Mouse (Mus musculus): Measurements from ENCODE around the gene Aplp1. TPM values are rescaled to one million over a fixed set of nuclear protein-coding genes. Genes with fewer than 3 reads are reported as not detected.
A peak's percentile ranks its signal among the peaks of the same experiment; 100 is the strongest.

Aplp1 gene
- polyA plus RNA-seq, 1 experiment from 2014 or later = 7.5 TPM

DNA sequence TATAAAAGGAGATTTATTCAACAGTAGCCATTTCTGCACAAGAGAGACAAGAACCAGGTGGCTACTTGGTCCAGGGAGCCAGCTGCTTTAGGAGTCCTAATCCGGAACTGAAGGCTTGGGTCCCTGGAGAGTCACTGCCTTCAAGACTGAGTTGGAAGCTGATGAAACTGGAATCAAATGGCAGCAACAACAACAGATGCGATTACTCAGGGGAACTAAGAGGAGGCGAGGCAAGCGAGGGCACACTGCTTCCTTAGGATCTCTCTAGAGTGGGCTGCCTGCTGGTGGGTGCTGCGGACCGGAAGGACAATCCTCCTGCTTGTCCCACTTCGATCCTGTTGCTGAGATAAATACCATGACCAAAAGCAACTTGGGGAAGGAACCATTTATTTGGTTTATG lies 45.7 kb downstream of the Aplp1 start:
- H3K4me1 ChIP-seq = no peaks in the 10 kb centered on the region
- no peak for ATAC-seq
- WGBS (ENCODE audit: insufficient replicate concordance) = 58% methylated on average over 7 of the region's 7 CpGs

DNA sequence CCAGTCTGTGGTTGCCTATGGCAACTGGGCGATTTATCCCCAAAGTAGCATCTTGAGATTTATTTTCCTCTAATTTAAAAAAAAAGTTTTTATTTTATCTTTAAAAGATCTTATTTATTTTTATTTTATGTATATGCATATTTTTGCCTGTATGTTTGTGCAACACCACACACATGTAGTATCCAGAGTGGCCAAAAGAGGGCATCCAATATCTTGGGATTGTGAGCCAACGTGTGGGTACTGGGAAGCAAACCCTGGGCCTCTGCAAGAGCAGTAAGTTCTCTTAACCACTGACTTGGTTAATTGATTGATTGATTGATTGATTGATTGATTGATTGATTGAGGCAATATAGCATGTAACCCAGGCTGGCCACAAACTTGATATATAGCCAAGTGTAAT lies 50.5 kb downstream of the Aplp1 start:
- WGBS (ENCODE audit: insufficient replicate concordance) = 38% methylated on average over 2 of the region's 2 CpGs
- ATAC-seq = no peak
- H3K9ac ChIP-seq = no peak overlapping the region
- H3K4me2 ChIP-seq = no peak overlapping the region
- no peak overlapping the region for H3K4me3 ChIP-seq
- H3K9me3 ChIP-seq (replicated peaks) = no peaks in the 10 kb centered on the region
- H3K36me3 ChIP-seq = no peaks in the 10 kb centered on the region
- H3K27ac ChIP-seq = no peak overlapping the region
- H3K4me1 ChIP-seq = no peaks in the 10 kb centered on the region
- H3K27me3 ChIP-seq (replicated peaks) = no peaks in the 10 kb centered on the region

More for the DNA sequence above, 45.7 kb downstream of the Aplp1 start:
- Histone ChIP-seq H3K27me3 (replicated peaks) (no peaks in the 10 kb centered on the region), H3K27ac (no peak overlapping the region), H3K9me3 (replicated peaks) (no peaks in the 10 kb centered on the region), H3K36me3 (no peaks in the 10 kb centered on the region), H3K4me2 (no peak overlapping the region), H3K9ac (no peak overlapping the region), H3K4me3 (no peak overlapping the region)

DNA sequence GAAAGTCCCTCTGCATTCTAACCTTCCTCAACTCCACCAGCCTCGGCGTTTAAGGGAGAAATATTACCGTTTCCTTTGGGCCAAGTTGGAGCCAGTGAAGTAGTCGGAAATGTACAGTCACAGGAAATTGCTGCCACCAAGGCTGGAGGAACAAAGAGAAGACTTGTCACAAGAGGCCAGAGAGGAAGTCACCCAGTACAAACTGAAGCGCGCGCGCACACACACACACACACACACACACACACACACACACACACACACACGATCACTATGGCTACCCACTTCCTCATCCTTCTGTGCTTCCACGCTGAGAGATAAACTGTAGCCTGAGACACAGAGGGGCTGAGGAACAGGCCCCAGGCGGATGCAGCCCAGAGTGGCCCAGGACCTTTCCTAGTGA lies 51.0 kb downstream of the Aplp1 start:
- H3K36me3 ChIP-seq = no peaks in the 10 kb centered on the region
- H3K9ac ChIP-seq = no peak overlapping the region
- ATAC-seq = peak; percentile 58
- no peaks in the 10 kb centered on the region for H3K27me3 ChIP-seq (replicated peaks)
- 16% methylated on average over 10 of the region's 11 CpGs for WGBS (ENCODE audit: insufficient replicate concordance)
- 0 out of 2 replicates have a peak overlapping the region, but pooled peaks have one; percentile 2 for H3K4me2 ChIP-seq
- no peak overlapping the region for H3K4me3 ChIP-seq
- no peaks in the 10 kb centered on the region for H3K9me3 ChIP-seq (replicated peaks)
- H3K27ac ChIP-seq = peak overlapping the region; percentile 63
- no peaks in the 10 kb centered on the region for H3K4me1 ChIP-seq

DNA sequence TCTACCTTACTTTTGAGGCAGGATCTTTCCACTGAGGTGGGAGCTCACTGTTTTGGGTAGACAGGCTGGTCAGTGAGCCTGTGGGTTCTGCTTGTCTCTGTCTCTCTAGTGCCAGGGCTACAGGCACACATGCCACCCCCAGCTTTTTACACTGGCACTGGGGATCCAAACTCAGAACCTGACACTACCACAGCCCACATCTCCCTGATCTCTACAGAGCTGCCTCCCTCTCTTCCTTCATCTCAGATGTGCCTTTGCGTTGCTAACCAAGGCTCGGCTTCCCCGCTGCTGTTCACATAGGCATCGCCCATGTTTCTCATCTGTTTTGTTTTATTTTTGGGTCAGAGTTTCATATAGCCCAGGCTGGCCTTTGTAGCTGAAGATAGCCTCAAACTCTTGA lies 51.7 kb downstream of the Aplp1 start:
- H3K4me1 ChIP-seq = no peaks in the 10 kb centered on the region
- H3K9me3 ChIP-seq (replicated peaks) = no peaks in the 10 kb centered on the region
- whole genome bisulfite sequencing (ENCODE audit: insufficient replicate concordance) = 77% methylated on average over 4 of the region's 4 CpGs
- no peak overlapping the region for H3K4me3 ChIP-seq
- no peak for ATAC-seq
- H3K36me3 ChIP-seq = no peaks in the 10 kb centered on the region
- peak overlapping the region; percentile 63 for H3K27ac ChIP-seq
- no peaks in the 10 kb centered on the region for H3K27me3 ChIP-seq (replicated peaks)
- no peak overlapping the region for H3K9ac ChIP-seq
- H3K4me2 ChIP-seq = no peak overlapping the region

DNA sequence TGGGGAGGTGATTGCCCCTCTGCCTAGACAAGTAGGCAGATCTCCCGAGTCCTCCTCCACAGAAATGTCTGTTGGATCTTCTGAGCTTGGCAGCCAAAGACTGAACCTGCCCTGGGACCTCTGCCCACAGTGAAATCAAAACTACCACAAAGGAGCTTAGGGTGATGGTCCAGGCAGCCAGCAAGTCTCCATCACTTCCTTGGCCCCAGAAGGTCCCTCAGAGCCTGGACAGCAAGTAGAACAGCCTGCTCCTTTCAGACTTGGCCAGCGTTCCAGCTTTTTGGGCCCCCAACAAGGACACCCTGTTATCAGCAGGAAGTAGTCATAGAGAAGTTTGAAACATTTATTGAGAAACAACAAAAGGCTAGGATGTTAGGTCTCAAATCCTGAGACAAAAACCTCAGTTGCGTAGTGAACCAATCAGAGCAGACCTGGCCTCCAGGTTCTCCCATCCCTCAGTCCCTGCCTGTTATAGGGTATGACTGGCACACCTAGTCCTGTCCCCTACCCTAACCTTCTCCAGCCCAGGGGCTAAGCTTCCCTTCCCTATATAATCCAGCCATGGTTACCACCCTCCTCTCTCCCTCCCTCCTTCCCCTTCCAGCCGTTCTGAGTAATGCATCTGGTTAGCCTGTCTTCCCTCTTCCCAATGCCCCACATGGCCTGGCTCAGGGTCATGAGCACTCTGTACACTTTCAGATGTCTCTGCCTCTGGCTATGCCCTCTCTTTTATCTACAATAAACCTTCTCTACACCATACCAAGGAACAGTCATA lies 52.4 kb downstream of the Aplp1 start:
- Histone ChIP-seq H3K4me3 (no peak overlapping the region), H3K4me1 (no peaks in the 10 kb centered on the region), H3K9ac (no peak overlapping the region), H3K4me2 (no peak overlapping the region), H3K27ac (peak overlapping the region; percentile 63; the same call in 1 of the 2 replicates), H3K36me3 (no peaks in the 10 kb centered on the region), H3K27me3 (replicated peaks) (no peaks in the 10 kb centered on the region), H3K9me3 (replicated peaks) (no peaks in the 10 kb centered on the region)
- no peak for ATAC-seq
- 58% methylated on average over 4 of the region's 4 CpGs for WGBS (ENCODE audit: insufficient replicate concordance)

Other genes with a start within 250 kb of the Aplp1 start
- 42.6 and 49.2 TPM in 2 replicates for gene Capns1, start 246.7 kb downstream of the Aplp1 start, polyA plus RNA-seq (2016; fragmentation: Nextera tagmentation; extraction: Ambion mirVana)
- 73.4 and 79.5 TPM in 2 replicates for gene Polr2i, start 213.6 kb downstream of the Aplp1 start, polyA plus RNA-seq (2016; fragmentation: Nextera tagmentation; extraction: Ambion mirVana)
- 75.0 and 77.3 TPM in 2 replicates for gene Tbcb, start 213.3 kb downstream of the Aplp1 start, polyA plus RNA-seq (2016; fragmentation: Nextera tagmentation; extraction: Ambion mirVana)
- not detected in 2 replicates for gene Ovol3, start 209.8 kb downstream of the Aplp1 start, polyA plus RNA-seq (2016; fragmentation: Nextera tagmentation; extraction: Ambion mirVana)
- 0.28 TPM in 1 of 2 replicates, not detected in the other for gene Thap8, start 165.4 kb downstream of the Aplp1 start, polyA plus RNA-seq (2016; fragmentation: Nextera tagmentation; extraction: Ambion mirVana)
- gene Wdr62, start 165.1 kb downstream of the Aplp1 start, polyA plus RNA-seq (2016; fragmentation: Nextera tagmentation; extraction: Ambion mirVana) = 11.5 and 11.9 TPM in 2 replicates
- gene Clip3, start 153.8 kb downstream of the Aplp1 start, polyA plus RNA-seq (2016; fragmentation: Nextera tagmentation; extraction: Ambion mirVana) = 3.2 and 4.8 TPM in 2 replicates
- gene Alkbh6, start 136.8 kb downstream of the Aplp1 start, polyA plus RNA-seq (2016; fragmentation: Nextera tagmentation; extraction: Ambion mirVana) = 24.2 and 24.5 TPM in 2 replicates
- 11.7 and 12.1 TPM in 2 replicates for gene Syne4, start 130.7 kb downstream of the Aplp1 start, polyA plus RNA-seq (2016; fragmentation: Nextera tagmentation; extraction: Ambion mirVana)
- 2.3 and 2.9 TPM in 2 replicates for gene E130208F15Rik, start 123.8 kb downstream of the Aplp1 start, polyA plus RNA-seq (2016; fragmentation: Nextera tagmentation; extraction: Ambion mirVana)
- 8.1 and 8.2 TPM in 2 replicates for gene Sdhaf1, start 121.6 kb downstream of the Aplp1 start, polyA plus RNA-seq (2016; fragmentation: Nextera tagmentation; extraction: Ambion mirVana)
- 1.9 and 2.1 TPM in 2 replicates for gene Lrfn3, start 82.8 kb downstream of the Aplp1 start, polyA plus RNA-seq (2016; fragmentation: Nextera tagmentation; extraction: Ambion mirVana)
- gene Tyrobp, start 31.8 kb downstream of the Aplp1 start, polyA plus RNA-seq (2016; fragmentation: Nextera tagmentation; extraction: Ambion mirVana) = 51.1 and 52.7 TPM in 2 replicates
- gene Hcst, start 25.7 kb downstream of the Aplp1 start, polyA plus RNA-seq (2016; fragmentation: Nextera tagmentation; extraction: Ambion mirVana) = 3.0 and 4.1 TPM in 2 replicates
- 1.5 and 2.1 TPM in 2 replicates for gene Nfkbid, start 23.8 kb downstream of the Aplp1 start, polyA plus RNA-seq (2016; fragmentation: Nextera tagmentation; extraction: Ambion mirVana)
- gene Kirrel2, start 12.2 kb upstream of the Aplp1 start, polyA plus RNA-seq (2016; fragmentation: Nextera tagmentation; extraction: Ambion mirVana) = 0.05 and 0.17 TPM in 2 replicates
- gene Nphs1, start 12.8 kb upstream of the Aplp1 start, polyA plus RNA-seq (2016; fragmentation: Nextera tagmentation; extraction: Ambion mirVana) = 0.14 and 0.18 TPM in 2 replicates
- gene Prodh2, start 48.1 kb upstream of the Aplp1 start, polyA plus RNA-seq (2016; fragmentation: Nextera tagmentation; extraction: Ambion mirVana) = 21.1 and 22.3 TPM in 2 replicates
- 4.0 and 4.8 TPM in 2 replicates for gene Arhgap33, start 89.5 kb upstream of the Aplp1 start, polyA plus RNA-seq (2016; fragmentation: Nextera tagmentation; extraction: Ambion mirVana)
- 5.0 and 5.4 TPM in 2 replicates for gene Hspb6, start 106.6 kb upstream of the Aplp1 start, polyA plus RNA-seq (2016; fragmentation: Nextera tagmentation; extraction: Ambion mirVana)
- 5.3 and 5.6 TPM in 2 replicates for gene Proser3, start 106.8 kb upstream of the Aplp1 start, polyA plus RNA-seq (2016; fragmentation: Nextera tagmentation; extraction: Ambion mirVana)
- gene Lin37, start 114.3 kb upstream of the Aplp1 start, polyA plus RNA-seq (2016; fragmentation: Nextera tagmentation; extraction: Ambion mirVana) = 30.3 and 31.4 TPM in 2 replicates
- 51.9 and 55.1 TPM in 2 replicates for gene U2af1l4, start 117.8 kb upstream of the Aplp1 start, polyA plus RNA-seq (2016; fragmentation: Nextera tagmentation; extraction: Ambion mirVana)
- gene Gm49396, start 117.8 kb upstream of the Aplp1 start, polyA plus RNA-seq (2016; fragmentation: Nextera tagmentation; extraction: Ambion mirVana) = 5.8 and 6.7 TPM in 2 replicates
- 83.3 and 87.9 TPM in 2 replicates for gene Psenen, start 118.1 kb upstream of the Aplp1 start, polyA plus RNA-seq (2016; fragmentation: Nextera tagmentation; extraction: Ambion mirVana)
- gene Igflr1, start 119.9 kb upstream of the Aplp1 start, polyA plus RNA-seq (2016; fragmentation: Nextera tagmentation; extraction: Ambion mirVana) = 3.0 and 3.9 TPM in 2 replicates
- 4.5 and 4.9 TPM in 2 replicates for gene Kmt2b, start 143.2 kb upstream of the Aplp1 start, polyA plus RNA-seq (2016; fragmentation: Nextera tagmentation; extraction: Ambion mirVana)
- gene Zbtb32, start 153.4 kb upstream of the Aplp1 start, polyA plus RNA-seq (2016; fragmentation: Nextera tagmentation; extraction: Ambion mirVana) = 0.17 and 0.20 TPM in 2 replicates
- 0.25 and 0.33 TPM in 2 replicates for gene Upk1a, start 167.3 kb upstream of the Aplp1 start, polyA plus RNA-seq (2016; fragmentation: Nextera tagmentation; extraction: Ambion mirVana)
- gene Cox6b1, start 180.6 kb upstream of the Aplp1 start, polyA plus RNA-seq (2016; fragmentation: Nextera tagmentation; extraction: Ambion mirVana) = 691 and 732 TPM in 2 replicates
- 0.12 and 0.19 TPM in 2 replicates for gene Etv2, start 190.3 kb upstream of the Aplp1 start, polyA plus RNA-seq (2016; fragmentation: Nextera tagmentation; extraction: Ambion mirVana)
- gene Rbm42, start 204.8 kb upstream of the Aplp1 start, polyA plus RNA-seq (2016; fragmentation: Nextera tagmentation; extraction: Ambion mirVana) = 83.1 and 83.5 TPM in 2 replicates
- gene Haus5, start 219.5 kb upstream of the Aplp1 start, polyA plus RNA-seq (2016; fragmentation: Nextera tagmentation; extraction: Ambion mirVana) = 47.8 and 50.4 TPM in 2 replicates
- gene Pmis2, start 226.1 kb upstream of the Aplp1 start, polyA plus RNA-seq (2016; fragmentation: Nextera tagmentation; extraction: Ambion mirVana) = not detected in 2 replicates